Mouse (Mus musculus) kidney, adult 18-20 months (tissue): Measurements from ENCODE around the gene Ptcd2.
"Not testable (repeated sequence)": the region's sequence is repeated elsewhere in the genome, so short reads cannot be mapped to it uniquely, and the experiment has no call there.

Experiments
- DNase-seq: peaks from one replicate; pipeline ENCODE4 v3.0.0; 2021

Gene Ptcd2

DNA sequence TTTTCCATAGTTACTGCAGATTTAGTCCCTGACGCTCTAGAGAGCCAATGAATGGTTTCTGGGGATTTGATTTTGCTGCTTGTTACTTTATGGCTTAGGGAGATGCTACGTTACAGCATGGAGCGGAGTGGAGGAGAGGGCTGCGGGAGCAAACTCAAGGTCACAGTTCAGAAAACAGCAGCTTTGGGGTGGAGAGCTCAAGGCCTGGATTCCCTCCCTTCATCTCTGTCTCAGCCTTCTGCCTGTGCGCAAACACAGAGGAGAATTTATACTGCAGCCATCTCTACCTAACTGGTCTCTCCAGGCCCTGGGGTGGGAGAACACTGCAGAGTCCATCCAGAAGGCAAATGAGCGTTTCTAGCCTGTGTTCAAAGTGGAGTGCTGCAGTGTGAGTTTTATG lies 10.6 kb upstream of the Ptcd2 start:
- DNase-seq, result no peak

GRCm38 (mm10) chr13:99353490-99353851 lies 9.0 kb upstream of the Ptcd2 start:
- no peak for DNase-seq

DNA sequence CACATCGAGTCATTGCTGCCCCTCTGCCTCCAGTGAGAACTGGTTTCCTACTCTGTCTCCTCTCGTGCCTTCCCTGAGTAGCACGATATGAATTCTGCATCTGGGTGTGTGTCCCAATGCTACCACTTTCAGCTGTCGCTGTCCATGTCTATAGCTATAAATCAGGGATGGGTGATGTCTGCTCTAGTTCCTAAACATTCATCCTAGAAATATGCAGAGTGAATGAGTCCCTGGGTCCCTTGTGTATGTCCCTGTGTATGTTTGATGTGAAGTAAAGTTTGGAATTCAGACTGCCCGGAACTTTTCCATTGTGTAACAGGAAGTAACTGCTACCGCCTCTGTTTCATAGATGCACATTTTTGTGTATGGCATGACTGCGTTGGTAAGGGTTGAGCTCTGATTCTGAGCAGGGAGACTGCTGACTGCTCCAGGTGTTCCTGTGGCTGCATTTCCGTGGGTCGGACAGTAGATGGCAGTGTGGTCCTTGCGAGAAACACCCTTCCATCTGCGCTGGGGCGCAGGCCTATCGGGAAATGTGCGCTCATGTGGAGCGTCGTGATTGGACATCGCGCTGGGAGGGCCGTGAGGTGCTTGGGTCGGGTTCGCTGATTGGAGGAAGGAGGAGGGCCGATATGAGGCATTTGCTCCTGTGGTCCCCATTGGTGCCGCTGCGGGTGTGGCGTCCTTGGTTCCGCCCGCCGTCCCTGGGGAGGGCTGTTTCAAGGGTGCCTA lies 8.4 kb upstream of the Ptcd2 start:
- peak; percentile 91 for DNase-seq

- no peak for DNase-seq
These were observed 7.1 kb upstream of the Ptcd2 start for GRCm38 (mm10) chr13:99351596-99351995.

GRCm38 (mm10) chr13:99351186-99351585 lies 6.7 kb upstream of the Ptcd2 start:
- DNase-seq, result no peak

GRCm38 (mm10) chr13:99350009-99350408 lies 5.5 kb upstream of the Ptcd2 start:
- no peak for DNase-seq

GRCm38 (mm10) chr13:99343876-99344598 lies 468 bp downstream of the Ptcd2 start:
- no peak for DNase-seq

DNA sequence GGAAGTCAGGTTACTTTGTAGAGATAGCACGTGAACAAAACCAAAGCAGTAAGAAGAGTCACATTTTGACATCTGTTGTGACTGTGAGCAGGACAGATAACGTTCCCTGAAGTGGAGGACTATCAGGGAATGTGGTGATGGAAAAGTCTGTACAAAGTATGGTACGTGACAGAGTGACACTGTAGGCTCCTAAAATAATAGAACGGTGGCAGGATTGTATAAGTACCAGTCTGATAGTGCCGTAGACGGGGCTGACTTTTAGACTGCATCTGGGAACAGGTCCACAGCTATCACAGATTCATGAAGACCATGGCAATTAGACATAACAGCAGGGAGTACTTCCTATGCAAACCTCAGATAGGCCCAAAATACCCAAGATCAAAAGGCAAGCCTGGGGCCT lies 3.0 kb downstream of the Ptcd2 start:
- no peak for DNase-seq

DNA sequence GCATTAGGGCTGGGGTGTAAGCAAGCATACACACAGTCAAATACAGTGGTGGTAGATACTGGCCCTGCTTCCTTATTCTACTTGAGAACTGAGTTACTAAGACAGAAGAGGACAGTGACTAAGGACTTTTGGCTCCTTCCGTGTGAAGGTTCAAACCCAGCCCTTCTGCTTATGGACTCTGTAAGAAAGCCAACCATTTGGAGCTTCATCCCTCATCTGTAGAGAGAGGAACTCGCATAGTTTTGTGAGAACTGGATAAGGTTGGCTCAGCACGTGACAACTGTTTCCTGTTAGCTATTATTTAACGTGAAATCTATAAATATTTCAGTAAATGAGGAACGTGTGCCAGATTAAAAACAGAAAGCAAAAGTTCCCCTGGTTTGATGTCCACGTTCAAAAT lies 7.0 kb downstream of the Ptcd2 start:
- no peak for DNase-seq

GRCm38 (mm10) chr13:99331255-99331654 lies 13.2 kb downstream of the Ptcd2 start:
- no peak for DNase-seq

DNA sequence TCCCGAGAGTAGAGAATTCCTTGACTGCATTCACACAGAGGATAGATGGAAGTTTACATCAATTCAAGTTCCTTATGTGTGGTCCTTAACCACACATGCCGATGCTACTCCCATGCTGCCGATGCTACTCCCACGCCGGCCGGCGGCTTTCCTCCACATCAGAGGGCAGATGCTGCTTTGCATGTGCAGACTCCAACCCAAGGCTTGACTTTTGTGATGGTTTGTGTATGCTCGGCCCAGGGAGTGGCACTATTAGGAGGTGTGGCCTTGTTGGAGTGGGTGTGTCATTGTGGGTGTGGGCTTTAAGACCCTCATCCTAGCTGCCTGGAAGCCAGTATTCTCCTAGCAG lies 20.2 kb downstream of the Ptcd2 start:
- not testable (repeated sequence) for DNase-seq

GRCm38 (mm10) chr13:99323632-99324336 lies 20.7 kb downstream of the Ptcd2 start:
- no peak for DNase-seq

DNA sequence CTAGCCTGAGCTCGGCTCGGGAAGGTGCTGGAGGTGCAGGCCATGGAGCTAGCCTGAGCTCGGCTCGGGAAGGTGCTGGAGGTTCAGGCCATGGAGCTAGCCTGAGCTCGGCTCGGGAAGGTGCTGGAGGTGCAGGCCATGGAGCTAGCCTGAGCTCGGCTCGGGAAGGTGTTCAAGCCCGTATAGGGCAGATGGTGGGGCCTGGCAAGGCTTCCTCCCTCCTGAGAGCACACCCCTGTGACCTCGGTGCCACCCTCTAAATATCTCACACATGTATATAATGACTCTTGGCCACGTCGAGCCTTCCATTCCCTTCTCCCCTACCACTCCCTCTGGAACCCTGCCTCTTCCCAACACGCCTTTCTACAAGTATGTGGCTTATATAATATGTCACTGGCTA lies 21.6 kb downstream of the Ptcd2 start:
- not testable (repeated sequence) for DNase-seq

GRCm38 (mm10) chr13:99320453-99320852 lies 24.1 kb downstream of the Ptcd2 start:
- no peak for DNase-seq

DNA sequence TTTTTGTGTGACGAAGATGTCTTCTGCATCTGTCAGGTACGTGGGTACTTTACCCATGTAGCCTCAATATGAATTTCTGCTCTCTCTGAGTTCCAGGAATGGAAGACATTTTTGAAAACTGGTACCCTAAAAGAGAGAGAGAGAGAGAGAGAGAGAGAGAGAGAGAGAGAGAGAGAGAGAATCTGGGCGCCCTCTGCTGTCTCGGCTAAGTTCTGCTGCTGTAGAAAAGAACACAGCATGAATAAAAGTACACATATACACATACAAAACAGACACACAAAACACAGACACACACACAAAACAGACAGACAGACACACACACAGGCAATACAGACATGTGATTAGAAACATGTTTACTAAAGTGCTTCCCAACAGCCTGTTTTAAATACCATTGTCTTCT lies 27.4 kb downstream of the Ptcd2 start:
- DNase-seq, result peak; percentile 50

DNA sequence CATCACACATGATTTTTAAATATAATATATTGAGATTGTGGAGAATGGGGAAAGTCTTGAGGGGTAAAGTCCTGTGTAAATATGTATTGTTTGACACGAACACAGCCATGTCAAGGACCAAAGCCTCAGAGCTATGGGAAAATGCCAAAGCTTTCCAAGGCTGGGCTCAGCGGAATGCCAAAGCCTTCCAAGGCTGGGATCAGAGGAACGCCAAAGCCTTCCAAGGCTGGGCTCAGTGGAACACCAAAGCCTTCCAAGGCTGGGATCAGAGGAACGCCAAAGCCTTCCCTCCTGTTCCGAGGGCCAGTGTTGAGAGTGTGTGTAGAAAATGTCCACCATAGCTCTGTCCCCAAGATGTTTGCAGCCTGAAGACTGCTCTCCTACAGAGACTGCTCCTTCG lies 28.1 kb downstream of the Ptcd2 start:
- DNase-seq, result no peak

- no peak for DNase-seq
These were observed 29.8 kb downstream of the Ptcd2 start for GRCm38 (mm10) chr13:99314657-99315181.

GRCm38 (mm10) chr13:99314098-99314497 lies 30.4 kb downstream of the Ptcd2 start:
- DNase-seq, result no peak

- DNase-seq, result no peak
These were observed 36.1 kb downstream of the Ptcd2 start for GRCm38 (mm10) chr13:99308393-99308792.

DNA sequence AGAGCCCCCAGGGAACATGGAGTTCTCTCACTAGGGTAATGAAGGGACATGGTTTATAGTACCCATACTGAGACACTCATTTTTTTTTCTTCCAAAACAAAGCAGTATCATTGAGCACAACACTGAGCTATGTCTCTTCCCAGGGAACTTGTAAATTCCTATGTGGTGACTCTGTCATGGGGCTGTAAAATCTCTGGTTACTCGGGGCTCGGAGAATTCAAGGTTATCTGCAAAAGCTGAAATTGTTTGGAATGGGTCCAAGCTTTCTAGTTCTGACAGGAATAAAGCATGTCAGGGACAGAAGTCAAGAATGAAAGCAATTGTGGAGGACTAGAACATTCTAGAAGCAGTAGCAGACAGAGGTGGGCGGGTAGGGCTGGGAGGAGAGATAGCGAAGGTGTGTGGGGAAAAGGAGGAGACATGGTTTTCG lies 36.6 kb downstream of the Ptcd2 start:
- DNase-seq, result no peak

GRCm38 (mm10) chr13:99306164-99306563 lies 38.3 kb downstream of the Ptcd2 start:
- DNase-seq, result no peak

GRCm38 (mm10) chr13:99305186-99305585 lies 39.3 kb downstream of the Ptcd2 start:
- no peak for DNase-seq

GRCm38 (mm10) chr13:99304365-99304764 lies 40.1 kb downstream of the Ptcd2 start:
- no peak for DNase-seq

DNA sequence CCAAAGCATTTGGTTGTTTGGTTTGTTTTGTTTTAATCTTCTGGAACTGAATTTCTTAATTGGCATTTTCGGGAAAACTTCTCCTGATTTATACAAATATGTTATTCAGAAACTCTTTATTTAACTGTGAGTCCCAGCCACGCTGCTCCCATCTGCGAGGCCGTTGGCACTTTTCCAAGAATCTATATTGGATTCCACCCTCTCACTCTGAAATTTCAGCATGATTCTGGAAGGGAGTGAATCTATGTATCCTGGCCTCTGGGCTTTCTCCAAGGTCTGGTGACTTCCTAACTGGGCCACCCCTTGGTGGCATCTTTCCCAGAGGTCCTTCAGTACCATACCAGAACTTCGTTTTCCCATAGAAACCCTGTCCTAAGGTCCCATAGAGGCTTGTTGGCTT lies 40.7 kb downstream of the Ptcd2 start:
- no peak for DNase-seq
